Mouse (Mus musculus) skeletal muscle tissue, adult 2 months (tissue): Measurements from ENCODE around the gene Taf1a.
"Not testable (repeated sequence)": the region's sequence is repeated elsewhere in the genome, so short reads cannot be mapped to it uniquely, and the experiment has no call there.

Source experiments
- DNase-seq: peaks from one replicate; pipeline ENCODE4 v3.0.0-alpha.2; 2012; ENCODE audit warnings: low read depth, low spot score

Gene Taf1a

DNA sequence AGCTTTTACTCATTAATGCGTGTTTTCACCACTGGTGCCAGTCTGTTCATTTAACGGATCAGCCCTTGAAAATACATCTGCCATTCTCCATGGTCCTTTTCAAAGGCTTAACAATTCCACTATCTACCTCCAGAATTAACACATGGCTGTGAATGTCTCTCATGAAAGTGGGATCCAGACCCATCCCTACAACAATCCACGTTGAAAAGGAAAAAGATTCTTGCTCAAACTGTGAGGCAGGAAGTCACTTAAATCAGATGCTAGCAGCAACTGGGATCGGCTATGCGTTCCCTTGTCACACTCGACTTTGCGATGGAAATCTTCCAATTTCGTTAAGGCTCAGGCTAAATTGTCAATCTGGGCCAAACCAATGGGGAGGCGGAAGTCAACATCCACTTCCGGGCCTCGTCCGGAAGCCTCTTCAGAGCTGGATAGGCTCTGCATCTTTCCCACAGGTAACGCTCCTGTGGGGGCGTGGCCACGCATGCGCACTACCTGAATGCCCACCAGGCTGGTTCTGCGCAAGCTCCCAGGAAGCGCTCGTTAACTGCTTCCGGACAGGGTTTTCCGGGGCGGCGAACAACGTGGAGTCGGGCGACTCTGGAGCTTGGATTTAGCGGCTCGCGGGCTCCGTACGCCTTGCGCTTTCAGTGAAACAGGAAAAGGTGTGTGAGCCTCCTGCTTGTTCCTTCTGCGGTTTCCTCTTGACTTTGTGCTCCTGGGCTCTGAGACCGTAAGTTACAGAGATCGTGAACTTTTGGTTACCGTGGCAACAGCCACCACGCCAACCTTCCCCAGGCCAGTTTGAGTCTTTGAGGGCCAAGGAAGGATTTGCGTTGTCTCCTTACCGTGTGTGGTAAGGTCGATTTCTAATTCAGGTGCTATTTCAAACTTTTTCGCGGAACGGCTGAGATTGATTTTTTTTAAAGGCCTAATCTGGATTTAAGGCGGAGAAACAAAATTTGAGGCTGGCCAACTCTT, at the start of gene Taf1a:
Gene Taf1a, plus strand, starts transcription at position 556 of the 981 bp plus-strand sequence.
- peak; percentile 98 for DNase-seq

DNA sequence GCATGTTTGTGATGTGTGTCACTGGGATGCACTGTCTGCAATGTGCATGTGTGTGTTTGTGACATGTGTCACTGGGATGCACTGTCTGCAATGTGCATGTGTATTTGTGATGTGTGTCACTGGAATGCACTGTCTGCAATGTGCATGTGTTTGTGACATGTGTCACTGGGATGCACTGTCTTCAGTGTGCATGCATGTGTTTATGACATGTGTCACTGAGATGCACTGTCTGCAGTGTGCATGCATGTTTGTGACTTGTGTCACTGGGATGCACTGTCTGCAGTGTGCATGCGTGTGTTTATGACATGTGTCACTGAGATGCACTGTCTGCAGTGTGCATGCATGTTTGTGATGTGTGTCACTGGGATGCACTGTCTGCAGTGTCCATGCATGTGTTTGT, 45.9 kb upstream of the Taf1a start:
- DNase-seq, result not testable (repeated sequence)

DNA sequence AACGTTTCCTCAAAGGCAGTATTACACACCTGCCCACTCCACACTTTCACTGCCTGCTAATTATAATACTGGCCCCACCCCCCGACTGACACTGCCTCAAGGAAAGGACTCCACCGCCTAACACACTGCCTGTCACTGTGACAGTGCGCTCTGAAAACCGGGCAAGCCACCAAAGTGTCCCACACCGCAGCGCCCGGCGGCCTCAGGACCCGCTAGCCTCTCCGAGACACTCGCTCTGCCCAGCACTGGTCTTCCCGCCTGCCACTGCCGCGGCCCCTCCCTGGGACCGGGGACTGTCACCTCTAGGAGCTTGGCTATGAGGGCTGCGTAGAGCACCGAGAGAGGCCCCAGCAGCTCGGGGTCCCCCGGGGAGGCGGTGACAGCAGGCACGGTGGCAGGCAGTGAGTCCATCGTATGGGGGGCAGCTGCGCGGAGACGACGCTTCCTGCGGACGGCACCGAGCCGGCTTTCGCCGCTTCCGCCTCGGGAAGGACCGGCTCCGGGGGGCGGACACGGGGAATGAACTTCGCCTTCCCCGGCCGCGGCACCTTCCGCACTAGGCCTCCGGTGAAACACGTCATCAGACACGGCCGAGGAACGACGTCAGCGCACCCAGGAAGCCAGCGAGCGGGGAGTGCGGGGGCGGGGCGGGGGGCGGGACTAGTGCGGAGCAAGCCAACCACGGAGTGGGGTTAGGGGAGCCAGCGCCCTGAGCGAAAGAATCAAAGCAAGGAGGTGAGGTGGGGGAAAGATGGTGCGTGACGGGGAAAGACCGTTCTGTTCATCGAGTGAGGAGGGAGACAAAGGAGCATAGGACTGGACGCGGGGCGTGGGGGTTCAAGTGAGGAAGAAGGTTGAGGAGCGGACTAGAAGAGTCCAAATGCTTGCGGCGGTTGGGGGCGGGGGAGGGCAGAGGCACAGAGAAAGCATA, 43.6 kb upstream of the Taf1a start:
- DNase-seq, result peak; percentile 75

DNA sequence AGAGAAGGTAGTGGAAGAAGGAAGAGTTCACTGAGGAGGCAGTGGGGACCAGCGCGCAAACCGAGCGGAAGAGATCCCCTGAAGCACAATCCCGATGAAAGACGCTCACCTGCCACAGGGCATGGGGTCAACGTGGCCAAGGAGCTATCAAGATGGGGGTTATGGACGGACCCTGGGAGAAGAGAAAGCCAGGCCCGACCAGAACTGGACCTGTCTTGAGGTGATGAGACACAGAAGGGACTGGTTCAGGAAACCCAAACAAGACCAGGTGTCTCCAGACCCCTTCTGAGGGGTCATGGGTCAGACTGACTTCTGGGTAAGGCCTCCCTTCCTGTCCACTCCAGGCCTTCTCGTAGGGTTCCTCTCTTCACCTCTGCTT, 43.0 kb upstream of the Taf1a start:
- peak; percentile 11 for DNase-seq

DNA sequence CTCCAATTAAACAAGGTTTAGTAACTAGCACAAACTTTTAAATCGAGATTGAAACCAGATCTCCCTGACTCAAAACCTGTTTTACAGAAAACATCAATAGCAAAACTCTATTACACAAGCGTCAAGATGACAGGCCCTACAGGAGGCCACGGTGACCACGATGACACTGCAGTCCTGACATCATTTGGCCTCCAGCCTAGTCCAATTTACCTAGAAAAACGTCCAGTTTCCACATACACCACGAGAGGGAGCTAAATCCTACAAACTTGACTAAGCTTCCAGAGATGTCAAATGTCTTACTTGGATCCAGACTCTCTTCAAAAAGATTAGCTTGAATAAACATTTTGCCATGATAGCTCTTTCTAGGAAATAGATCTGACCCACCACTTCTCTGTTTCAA, 38.9 kb upstream of the Taf1a start:
- DNase-seq, result peak; percentile 72

DNA sequence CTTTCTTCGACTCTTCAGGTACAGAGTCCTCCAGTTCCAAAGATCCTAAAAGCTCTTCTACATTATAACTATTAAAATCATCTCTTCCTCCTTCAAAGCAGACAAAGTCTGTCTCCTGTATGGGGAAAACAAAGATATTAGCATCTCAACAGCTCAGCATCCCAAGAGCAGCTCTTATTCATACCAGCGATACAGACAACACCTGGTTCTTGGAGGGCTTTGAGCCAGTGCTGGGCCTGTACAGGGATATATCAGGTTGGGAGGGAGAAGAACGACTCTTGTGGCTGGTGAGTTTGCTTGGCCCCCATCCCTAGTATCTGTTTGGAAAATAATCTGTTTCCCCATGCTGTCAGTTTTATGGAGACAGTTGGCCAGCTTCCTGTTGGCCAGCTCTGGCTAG, 29.9 kb upstream of the Taf1a start:
- DNase-seq, result no peak

DNA sequence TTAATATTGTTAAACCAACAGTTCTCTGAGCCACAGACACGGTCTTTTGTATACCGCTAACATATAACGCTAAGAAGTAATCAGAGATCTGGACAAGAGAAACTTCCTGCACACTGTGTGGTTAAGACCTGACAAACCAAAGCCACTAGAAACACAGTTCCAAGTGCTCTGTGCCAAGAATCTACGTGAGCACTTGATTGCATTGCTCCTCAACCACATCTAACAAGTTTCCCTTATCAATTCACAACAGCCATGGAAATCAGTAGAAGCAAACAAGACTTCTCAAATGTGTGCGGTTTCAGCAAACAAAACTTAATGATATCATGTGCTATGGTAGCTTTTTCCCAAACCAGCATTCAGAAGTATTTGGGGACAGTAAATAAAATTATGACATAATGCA, 26.5 kb upstream of the Taf1a start:
- DNase-seq, result no peak

DNA sequence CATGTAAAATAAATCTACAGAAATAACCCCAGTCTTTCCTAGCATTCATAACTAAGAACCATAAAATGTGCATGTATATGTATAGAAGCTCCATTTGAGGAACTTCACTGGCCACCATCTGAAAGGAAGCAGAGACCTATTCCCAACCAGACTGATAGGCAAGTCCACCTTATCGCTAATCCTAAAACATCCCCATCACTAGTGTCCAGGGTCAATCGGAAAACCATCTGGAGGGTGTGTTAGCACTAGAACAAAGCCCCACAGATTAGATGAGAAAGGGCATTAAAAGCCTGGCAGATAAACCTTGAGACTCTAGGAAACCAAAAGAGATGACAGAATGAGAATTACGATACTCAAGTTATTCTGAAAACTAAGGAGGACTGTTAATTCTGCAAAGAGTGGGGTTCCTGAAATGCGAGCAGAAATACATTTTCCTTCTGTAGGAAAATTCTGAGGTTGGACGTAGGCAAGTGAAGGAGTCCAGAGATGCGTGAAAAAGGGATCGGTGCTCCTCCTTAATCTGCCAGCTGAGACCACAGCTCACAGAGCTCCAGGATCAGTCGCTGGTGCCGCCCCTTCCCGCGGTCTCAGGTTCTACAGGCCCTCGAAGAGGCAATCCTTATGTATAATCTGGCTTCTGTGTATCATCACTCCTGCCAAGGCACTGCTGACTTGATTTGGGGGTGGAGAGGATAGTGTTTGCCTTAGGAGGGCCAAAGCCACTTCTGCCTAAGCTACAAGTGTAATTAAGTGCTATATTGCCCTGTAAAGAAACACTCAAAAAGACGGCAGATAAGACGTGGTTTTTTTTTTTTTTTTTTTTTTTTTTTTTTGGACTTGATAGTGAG, 25.8 kb upstream of the Taf1a start:
- no peak for DNase-seq

GRCm38 (mm10) chr1:183363577-183363867, 25.3 kb upstream of the Taf1a start:
- DNase-seq, result peak; percentile 79

DNA sequence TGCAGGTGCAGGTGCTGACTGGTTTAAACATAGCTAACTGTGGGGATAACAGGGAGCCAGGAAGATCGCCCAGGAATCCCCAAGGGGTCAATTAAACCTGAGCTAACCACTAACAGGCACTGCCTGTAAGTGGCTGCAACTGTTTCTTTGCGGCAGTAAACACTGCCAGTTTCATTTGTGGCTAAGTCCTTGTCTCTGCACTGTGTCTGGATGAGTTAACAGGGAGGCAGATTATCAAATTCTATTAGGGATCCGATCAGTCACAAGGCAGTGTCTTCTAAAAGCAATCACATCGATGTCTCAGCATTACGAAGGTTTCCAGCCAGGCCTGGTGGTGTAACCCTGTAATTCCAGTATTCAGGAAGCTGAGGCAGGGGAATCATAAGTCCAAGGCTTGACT, 22.4 kb upstream of the Taf1a start:
- DNase-seq, result no peak

GRCm38 (mm10) chr1:183368601-183369400, 20.0 kb upstream of the Taf1a start:
- DNase-seq, result peak; percentile 11

- peak; percentile 95 for DNase-seq
Observed at GRCm38 (mm10) chr1:183369427-183370014, 19.3 kb upstream of the Taf1a start, which contains the start of gene Mia3. Mia3 (minus strand) TSS chr1:183369553.

DNA sequence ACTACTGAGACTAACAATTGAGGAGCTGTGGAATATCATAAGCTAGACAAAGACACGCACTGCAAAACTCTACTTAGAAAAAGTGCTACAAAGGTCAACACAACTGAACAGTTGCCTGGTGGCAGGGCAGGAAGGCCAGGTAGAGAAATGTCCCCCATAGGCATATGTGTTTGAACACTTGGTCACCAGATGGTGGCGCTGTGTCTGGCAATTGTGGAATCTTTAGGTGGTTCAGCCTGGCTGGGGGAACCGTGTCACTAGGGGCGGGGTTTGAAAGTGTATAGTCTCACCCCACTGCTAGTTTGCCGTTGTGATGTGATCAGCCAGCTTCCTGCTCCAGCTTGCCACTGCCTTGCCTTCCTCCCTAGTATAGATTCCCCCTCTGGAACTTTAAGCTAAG, 14.1 kb upstream of the Taf1a start:
- DNase-seq, result no peak

- DNase-seq, result no peak
Observed at GRCm38 (mm10) chr1:183377045-183377444, 11.7 kb upstream of the Taf1a start.

DNA sequence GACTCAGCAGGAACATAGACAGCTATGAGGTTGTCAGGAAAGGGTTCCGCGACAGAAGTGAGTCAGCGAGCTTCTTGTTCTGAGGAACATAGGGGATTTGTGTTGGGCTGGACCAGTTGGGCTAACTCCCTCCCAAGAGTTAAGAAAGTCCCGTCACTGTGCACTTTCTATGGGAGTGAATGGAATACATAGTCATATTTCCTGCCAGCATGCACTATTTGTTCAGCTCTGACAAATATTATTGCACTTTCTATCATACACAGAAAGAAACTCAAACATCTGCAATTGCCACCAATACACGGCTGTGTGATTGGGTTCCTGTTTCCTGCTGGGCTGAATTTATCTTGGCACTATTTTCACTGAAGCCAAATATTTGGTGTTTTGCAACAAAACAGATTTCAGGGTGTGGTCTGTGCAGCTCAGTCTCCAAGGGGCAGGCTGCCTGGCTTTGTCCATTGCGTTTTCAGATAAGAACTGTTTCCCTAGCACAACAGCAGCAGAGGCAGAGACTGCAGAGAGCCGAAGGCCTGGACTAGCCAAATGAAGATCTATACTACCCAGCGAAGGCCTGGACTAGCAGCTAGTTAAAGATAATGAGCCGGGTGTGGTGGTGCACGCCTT, 10.3 kb upstream of the Taf1a start:
- DNase-seq, result peak; percentile 50

GRCm38 (mm10) chr1:183379376-183379775, 9.4 kb upstream of the Taf1a start:
- DNase-seq, result not testable (repeated sequence)

- no peak for DNase-seq
Observed at GRCm38 (mm10) chr1:183381816-183382215, 7.0 kb upstream of the Taf1a start.

DNA sequence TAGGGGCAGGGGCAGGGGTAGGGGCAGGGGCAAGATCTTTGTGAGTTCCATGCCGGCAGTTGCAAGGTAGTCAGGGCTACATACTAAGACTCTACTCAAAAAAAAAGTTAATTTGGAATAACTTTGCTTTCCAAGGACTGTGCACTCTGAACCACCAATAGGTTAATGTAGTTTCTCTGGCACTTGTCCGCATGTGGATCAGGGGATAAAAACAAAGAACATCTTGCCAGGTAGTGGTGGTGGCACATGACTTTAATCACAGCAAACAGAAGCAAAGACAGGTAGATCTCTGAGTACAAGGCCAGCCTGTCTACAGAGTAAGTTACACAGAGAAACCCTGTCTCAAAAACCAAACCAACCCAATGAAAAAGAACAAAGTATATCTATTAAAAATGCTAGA, 6.2 kb upstream of the Taf1a start:
- no peak for DNase-seq

DNA sequence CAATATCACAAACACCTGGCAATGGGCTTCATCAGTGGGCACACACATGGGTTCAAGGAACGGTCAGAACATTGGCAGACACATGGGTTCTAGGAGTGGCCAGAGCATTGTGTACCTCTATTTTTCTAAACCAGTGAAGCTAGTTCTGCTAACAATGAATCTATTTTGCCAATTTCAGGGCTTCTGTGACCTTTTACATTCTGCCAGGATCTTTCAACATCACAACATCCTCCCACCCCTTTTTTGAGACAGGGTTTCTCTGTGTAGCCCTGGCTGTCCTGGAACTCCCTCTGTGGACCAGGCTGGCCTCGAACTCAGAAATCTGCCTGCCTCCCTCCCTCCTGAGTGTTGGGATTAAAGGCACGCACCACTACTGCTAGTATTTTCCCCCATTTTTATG, 1.4 kb upstream of the Taf1a start:
- DNase-seq, result not testable (repeated sequence)

DNA sequence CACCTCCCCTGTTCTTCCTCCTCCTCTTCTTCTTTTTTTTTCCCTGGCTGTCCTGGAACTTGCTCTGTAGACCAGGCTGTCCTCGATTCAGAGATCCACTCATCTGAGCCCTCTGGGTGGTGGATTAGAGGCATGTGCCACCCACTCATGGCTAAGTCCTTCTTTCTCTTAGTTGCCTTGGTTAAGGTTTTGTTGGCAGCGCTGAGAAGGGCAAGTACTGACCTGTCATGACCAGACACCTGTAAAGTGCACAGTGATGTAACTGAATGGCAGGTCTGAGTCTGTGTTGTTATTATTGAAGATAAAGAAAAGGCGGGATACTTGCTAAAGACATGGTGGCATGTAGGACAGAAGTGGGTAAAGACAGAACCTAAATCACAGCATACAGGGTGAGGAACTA, 14.6 kb downstream of the Taf1a start:
- DNase-seq, result no peak
